Mouse (Mus musculus): ENCODE data around the gene Atg3.

The Atg3 gene

GRCm38 (mm10) chr16:45158522-45159388 is at the start of gene Atg3, which contains the start of gene Slc35a5:
Gene Atg3 (plus strand): TSS chr16:45158785.
Gene Slc35a5 (minus strand): TSS chr16:45158706.
- DNase-seq: peak; percentile 97

- DNase-seq: peak; percentile 42
Observed at GRCm38 (mm10) chr16:45110498-45110897, 48.1 kb upstream of the Atg3 start.

- DNase-seq: no peak
Observed at GRCm38 (mm10) chr16:45117200-45117599, 41.4 kb upstream of the Atg3 start.

GRCm38 (mm10) chr16:45118760-45119159 is 39.8 kb upstream of the Atg3 start:
- no peak for DNase-seq

GRCm38 (mm10) chr16:45120844-45121425 is 37.6 kb upstream of the Atg3 start:
- peak; percentile 35 for DNase-seq

- no peak for DNase-seq
Observed at GRCm38 (mm10) chr16:45122571-45122970, 36.0 kb upstream of the Atg3 start.

GRCm38 (mm10) chr16:45124230-45125203 is 34.1 kb upstream of the Atg3 start:
- no peak for DNase-seq

GRCm38 (mm10) chr16:45127936-45128710 is 30.5 kb upstream of the Atg3 start:
- DNase-seq: no peak

- no peak for DNase-seq
Observed at GRCm38 (mm10) chr16:45141711-45142110, 16.9 kb upstream of the Atg3 start.

- DNase-seq: no peak
Observed at GRCm38 (mm10) chr16:45142565-45142964, 16.0 kb upstream of the Atg3 start.

GRCm38 (mm10) chr16:45145119-45145518 is 13.5 kb upstream of the Atg3 start:
- no peak for DNase-seq

GRCm38 (mm10) chr16:45148488-45149082 is 10.0 kb upstream of the Atg3 start:
- no peak for DNase-seq

- peak; percentile 38 for DNase-seq
Observed at GRCm38 (mm10) chr16:45154741-45155250, 3.8 kb upstream of the Atg3 start.

GRCm38 (mm10) chr16:45158136-45158521 is 456 bp upstream of the Atg3 start:
- peak; percentile 81 for DNase-seq

GRCm38 (mm10) chr16:45159389-45159716 is 768 bp downstream of the Atg3 start:
- no peak for DNase-seq

- no peak for DNase-seq
Observed at GRCm38 (mm10) chr16:45178552-45178951, 20.0 kb downstream of the Atg3 start.

GRCm38 (mm10) chr16:45181824-45182223 is 23.2 kb downstream of the Atg3 start:
- no peak for DNase-seq

- peak; percentile 37 for DNase-seq
Observed at GRCm38 (mm10) chr16:45192613-45193012, 34.0 kb downstream of the Atg3 start.

- DNase-seq: peak; percentile 19
Observed at GRCm38 (mm10) chr16:45196816-45197215, 38.2 kb downstream of the Atg3 start.

- DNase-seq: no peak
Observed at GRCm38 (mm10) chr16:45201395-45201794, 42.8 kb downstream of the Atg3 start.

- no peak for DNase-seq
Observed at GRCm38 (mm10) chr16:45204438-45204837, 45.9 kb downstream of the Atg3 start.
